11 mouse cellular contexts compared by ENCODE assay signal in the genomic region with DNA sequence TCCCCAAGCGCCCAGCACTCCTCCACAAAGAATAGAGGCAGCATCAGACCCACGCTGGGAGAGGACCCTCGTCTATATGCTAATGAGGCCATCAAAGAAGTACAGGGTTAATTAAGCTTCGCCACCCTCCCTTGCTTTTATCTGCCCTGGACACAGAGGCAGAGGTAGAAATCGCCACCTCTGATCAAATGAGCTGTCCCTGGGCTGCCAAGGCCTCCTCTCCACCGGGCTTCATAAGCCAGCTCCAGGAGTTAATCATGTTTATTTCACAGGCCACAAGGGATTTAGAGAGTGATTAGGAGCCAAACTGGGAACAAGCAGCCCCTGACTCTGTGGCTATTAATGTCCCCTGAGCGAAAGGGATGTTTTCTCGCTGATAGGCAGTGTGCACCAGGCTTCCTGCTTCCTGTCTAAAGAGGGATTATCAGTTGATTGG.
DNase-seq lines count a peak whose midpoint lies in the region; ATAC-seq lines count a peak whose summit lies in the region.
"Had no signal": no experiment of that assay in that cellular context is flagged by ENCODE, and none has a peak within 500 bp of the region (broad histone marks: within the 10 kb centered on the region; RNA-seq: fewer than 3 reads in every experiment).

No protein-coding gene starts in this region.

- 9% methylated on average over 8 of the region's 8 CpGs for WGBS in heart, embryonic 12.5 days
- 4% methylated on average over 8 of the region's 8 CpGs for WGBS in forebrain, embryonic 14.5 days
- 7% methylated on average over 8 of the region's 8 CpGs for WGBS in midbrain, embryonic 13.5 days

- peak overlapping the region; percentile 79 for H3K27ac ChIP-seq in heart, embryonic 12.5 days (ENCODE audit: poor library complexity, severe bottlenecking)
- H3K27ac ChIP-seq in forebrain, embryonic 14.5 days (ENCODE audit: low read depth, low read length), result no peak overlapping the region
- peak overlapping the region; percentile 80 for H3K27ac ChIP-seq in midbrain, embryonic 13.5 days
- H3K27ac ChIP-seq: stomach, postnatal 0 days had no signal

- no peaks in the 10 kb centered on the region for H3K27me3 ChIP-seq in heart, embryonic 12.5 days (replicated peaks)
- H3K27me3 ChIP-seq in forebrain, embryonic 14.5 days (replicated peaks; ENCODE audit: control insufficient read depth, insufficient read depth, low read length), result no peaks in the 10 kb centered on the region
- no peaks in the 10 kb centered on the region for H3K27me3 ChIP-seq in midbrain, embryonic 13.5 days

- ATAC-seq in heart, embryonic 12.5 days (ENCODE audit: insufficient number of reproducible peaks, low FRiP score), result peak; percentile 54; the same call in 1 of the 2 replicates
- peak; percentile 54 for ATAC-seq in forebrain, embryonic 14.5 days
- peak; percentile 85 for ATAC-seq in midbrain, embryonic 13.5 days
- ATAC-seq: liver, postnatal 0 days had no signal

- H3K4me1 ChIP-seq in heart, embryonic 12.5 days (replicated peaks), result peaks cover 58% of the 10 kb centered on the region
- peaks cover 6% of the 10 kb centered on the region for H3K4me1 ChIP-seq in forebrain, embryonic 14.5 days (ENCODE audit: control insufficient read depth, insufficient read depth, low read length)
- H3K4me1 ChIP-seq in midbrain, embryonic 13.5 days (replicated peaks), result peaks cover 47% of the 10 kb centered on the region

- DNase-seq in heart, postnatal 10 days, result no peak
- peak; percentile 48 for DNase-seq in ES-CJ7 (ENCODE audit: low read depth, low spot score)
- peak; percentile 31 for DNase-seq in forebrain, embryonic 14.5 days (ENCODE audit: low spot score)
- DNase-seq in yolk sac, embryonic 10.5 days (ENCODE audit: low spot score), result no peak
- no peak for DNase-seq in cerebellum, adult 11-12 months
- no peak for DNase-seq in B cell, adult 2 months
- DNase-seq: kidney, postnatal 14 days; liver, postnatal 0 days had no signal

- H3K4me3 ChIP-seq in heart, embryonic 12.5 days, result no peak overlapping the region
- no peak overlapping the region for H3K4me3 ChIP-seq in forebrain, embryonic 14.5 days (ENCODE audit: low read depth, low read length)
- H3K4me3 ChIP-seq in midbrain, embryonic 13.5 days (replicated peaks), result no peak overlapping the region

- no peaks in the 10 kb centered on the region for H3K36me3 ChIP-seq in heart, embryonic 12.5 days
- H3K36me3 ChIP-seq in forebrain, embryonic 14.5 days (ENCODE audit: control insufficient read depth, insufficient read depth, low read length), result no peaks in the 10 kb centered on the region
- no peaks in the 10 kb centered on the region for H3K36me3 ChIP-seq in midbrain, embryonic 13.5 days

- peak overlapping the region; percentile 38 for H3K4me2 ChIP-seq in heart, embryonic 12.5 days
- H3K4me2 ChIP-seq in forebrain, embryonic 14.5 days (ENCODE audit: low read length), result no peak overlapping the region
- H3K4me2 ChIP-seq in midbrain, embryonic 13.5 days (replicated peaks), result 0 out of 2 replicates have a peak overlapping the region, but pooled peaks have one; percentile 16

- intact Hi-C loops in heart, postnatal 10 days (cut with DNase I), result no loop called here

- H3K9ac ChIP-seq in heart, embryonic 12.5 days, result peak overlapping the region; percentile 47
- H3K9ac ChIP-seq in forebrain, embryonic 14.5 days (ENCODE audit: low read length), result peak overlapping the region; percentile 3; the same call in 1 of the 2 replicates
- 0 out of 2 replicates have a peak overlapping the region, but pooled peaks have one; percentile 30 for H3K9ac ChIP-seq in midbrain, embryonic 13.5 days (replicated peaks)
- H3K9ac ChIP-seq: liver, postnatal 0 days had no signal

- H3K9me3 ChIP-seq in heart, embryonic 12.5 days (replicated peaks), result no peaks in the 10 kb centered on the region
- no peaks in the 10 kb centered on the region for H3K9me3 ChIP-seq in forebrain, embryonic 14.5 days (replicated peaks; ENCODE audit: control insufficient read depth, low read length)
- no peaks in the 10 kb centered on the region for H3K9me3 ChIP-seq in midbrain, embryonic 13.5 days

Comparison
In these comparisons a context has a peak if more than half of its experiments do, and no peak if none do; other contexts are left out.
1. DNase-seq: peak in ES-CJ7 (single experiment) and forebrain, embryonic 14.5 days (single experiment); none in heart, postnatal 10 days (0 of 2), yolk sac, embryonic 10.5 days (single experiment), cerebellum, adult 11-12 months (single experiment) and B cell, adult 2 months (0 of 2).
2. Peak in every context shown above with its lines, with median percentiles within 50 percentile points of each other: ATAC-seq and H3K9ac ChIP-seq.